Mouse (Mus musculus) heart, adult 2 months (tissue): ENCODE measurements around the gene Lhpp.

ENCODE experiments used
- CTCF ChIP-seq: fragments of 200-600 bp; IDR thresholded peaks from 2 replicates; pipeline ENCODE4 v1.8.1; 2022; ENCODE audit warnings: antibody characterized with exemption, mild to moderate bottlenecking, moderate library complexity
- EP300 ChIP-seq: fragments of 200-500 bp; IDR thresholded peaks from 2 replicates; pipeline ENCODE4 v1.6.1; 2011; ENCODE audit warnings: low read depth, low read length, control low read depth; ENCODE audit not compliant: insufficient read depth
- POLR2A ChIP-seq: fragments of 200-500 bp; IDR thresholded peaks from 2 replicates; pipeline ENCODE4 v1.6.1; 2011; ENCODE audit warnings: mild to moderate bottlenecking, low read depth, low read length, control low read depth; ENCODE audit not compliant: insufficient read depth

DNA sequence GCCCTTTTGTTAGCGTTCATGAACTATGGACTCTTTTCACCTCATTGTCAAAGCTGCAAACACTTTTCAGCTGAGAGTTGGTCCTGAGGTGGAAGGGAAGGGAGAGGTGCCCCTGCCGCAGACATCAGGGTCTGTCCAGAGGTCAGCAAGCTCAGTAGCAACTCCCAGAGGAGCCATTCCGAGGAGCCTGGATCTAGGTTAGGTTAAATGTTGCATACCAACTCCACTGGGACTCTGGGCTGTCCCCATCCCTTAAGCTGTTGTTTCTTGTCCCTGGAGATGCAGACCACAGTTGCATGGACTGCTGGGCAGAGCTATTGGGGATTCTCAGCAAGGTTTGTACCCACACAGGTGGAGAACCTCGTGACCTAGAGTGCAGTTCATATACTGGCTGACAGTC is 88.7 kb downstream of the Lhpp start:
- TF ChIP-seq CTCF: no peak
- TF ChIP-seq POLR2A: no peak
- TF ChIP-seq EP300: no peak
